Mouse (Mus musculus) bone marrow, adult 2 months (tissue): ENCODE data around the gene Ercc1.

Experiments
- CTCF ChIP-seq: fragments of 200-500 bp; IDR thresholded peaks from 2 replicates; pipeline ENCODE4 v1.5.1; 2011; ENCODE audit warnings: low read length, control low read depth; ENCODE audit not compliant: control insufficient read depth, insufficient read depth
- POLR2A ChIP-seq: fragments of 200-500 bp; IDR thresholded peaks from 2 replicates; pipeline ENCODE4 v1.6.1; 2011; ENCODE audit warnings: low read depth, mild to moderate bottlenecking, control low read depth, low read length, borderline replicate concordance; ENCODE audit not compliant: control insufficient read depth

DNA sequence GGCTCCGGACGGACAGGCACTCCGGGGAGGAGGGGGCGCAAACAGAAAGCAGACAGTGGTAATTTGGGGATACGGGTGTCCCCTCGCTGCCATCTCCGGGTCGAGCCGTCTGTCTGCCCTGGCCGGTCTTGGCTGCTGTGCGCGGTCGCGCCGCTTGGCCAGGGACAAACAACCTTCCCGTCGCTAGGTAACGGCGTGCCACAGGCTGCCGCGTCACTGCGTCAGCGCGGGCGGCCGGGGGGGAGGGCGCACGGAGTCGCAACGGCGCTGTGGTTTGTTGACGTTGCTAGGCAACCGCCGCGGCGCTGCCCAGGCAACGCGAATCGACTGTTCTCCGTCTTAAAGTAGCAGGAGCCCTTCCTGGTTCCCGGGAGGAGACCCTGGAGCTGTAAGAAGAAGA is 24.7 kb upstream of the Ercc1 start:
- TF ChIP-seq CTCF (no peak), POLR2A (0 out of 2 replicates have a peak, but pooled peaks have one; percentile 44)
